Mouse (Mus musculus) cerebellum, adult 11 months (tissue): Measurements from ENCODE around the gene Mef2c.

Experiments used
- DNase-seq: peaks from one replicate; pipeline ENCODE4 v3.0.0; 2022

Gene Mef2c

GRCm38 (mm10) chr13:83503919-83504318, at the start of gene Mef2c:
TSS of gene Mef2c (plus strand) at chr13:83504034.
- no peak for DNase-seq

DNA sequence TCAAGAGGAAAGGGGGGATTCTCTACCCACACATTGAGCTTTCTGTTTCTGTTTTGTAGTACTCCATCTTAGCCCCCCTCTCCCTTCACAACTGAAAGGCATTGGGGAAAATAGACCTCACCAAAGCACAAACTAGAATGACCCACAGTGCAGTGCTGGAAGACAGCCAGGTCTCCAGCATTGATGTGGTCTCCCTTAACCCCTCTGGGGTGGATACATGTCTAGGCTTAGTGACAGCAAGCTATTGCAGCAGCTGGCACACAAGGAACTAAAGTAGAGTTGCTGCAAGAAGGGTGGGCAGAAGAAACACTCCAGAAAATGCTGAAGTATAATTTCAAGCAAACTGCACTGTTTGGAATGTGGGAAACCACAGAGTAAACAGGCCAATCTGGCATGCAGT, 45.1 kb upstream of the Mef2c start:
- no peak for DNase-seq

- no peak for DNase-seq
Measured at GRCm38 (mm10) chr13:83459600-83459999, 44.2 kb upstream of the Mef2c start.

DNA sequence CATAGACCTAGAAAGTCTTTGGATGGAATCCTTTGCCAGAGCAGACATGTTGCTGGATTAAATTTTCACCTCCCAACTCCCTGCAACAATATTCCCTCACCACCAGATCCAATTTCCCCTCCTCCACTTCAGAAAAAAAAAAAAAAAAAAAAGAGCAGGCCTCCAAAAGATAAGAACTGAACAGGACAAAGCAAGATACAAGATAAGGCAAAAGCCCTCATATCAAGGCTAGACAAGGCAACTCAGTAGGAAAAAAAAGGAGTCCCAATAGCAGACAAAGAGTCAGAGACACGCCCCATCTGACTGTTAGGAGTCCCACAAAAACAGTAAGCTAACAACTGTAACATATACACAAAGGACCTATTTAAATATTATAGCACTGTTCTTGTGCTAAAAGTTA, 43.2 kb upstream of the Mef2c start:
- DNase-seq = no peak

DNA sequence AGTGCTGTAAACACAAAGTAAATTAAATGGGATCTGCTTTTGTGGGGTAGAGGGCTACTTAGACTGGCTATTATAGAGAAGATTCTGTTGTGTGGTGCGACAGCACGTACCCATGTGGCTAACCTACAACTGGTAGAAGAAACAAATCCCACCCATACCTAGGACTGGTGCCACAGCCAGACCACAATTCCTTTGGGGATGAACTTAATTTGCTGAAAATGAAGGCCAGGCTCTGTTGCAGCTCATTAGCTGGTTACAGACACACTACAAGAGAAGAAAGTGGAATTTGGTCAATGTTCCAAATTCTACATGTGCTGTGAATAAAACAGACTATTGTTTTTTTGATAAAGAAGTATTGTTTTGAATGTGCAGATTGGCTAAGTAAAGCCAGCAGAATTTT, 42.3 kb upstream of the Mef2c start:
- DNase-seq = no peak

DNA sequence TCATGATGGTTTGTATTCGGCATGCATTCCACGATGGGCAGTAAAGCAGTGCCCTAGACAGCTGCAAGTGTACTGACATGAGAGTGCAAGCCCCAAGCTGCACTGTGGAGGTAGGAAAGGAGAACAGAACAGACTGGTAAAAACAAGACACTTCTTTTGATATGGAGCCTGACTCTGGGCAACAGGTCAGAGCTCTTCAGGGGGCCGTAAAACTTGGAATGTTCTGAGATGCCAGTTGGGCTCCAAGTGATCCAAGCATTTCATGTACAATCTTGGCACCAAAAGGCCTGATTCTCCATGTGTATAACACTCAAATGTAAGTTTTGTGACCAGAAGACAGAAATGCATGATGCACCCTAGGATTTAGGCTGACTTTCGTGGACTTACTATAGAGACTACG, 37.1 kb upstream of the Mef2c start:
- no peak for DNase-seq

DNA sequence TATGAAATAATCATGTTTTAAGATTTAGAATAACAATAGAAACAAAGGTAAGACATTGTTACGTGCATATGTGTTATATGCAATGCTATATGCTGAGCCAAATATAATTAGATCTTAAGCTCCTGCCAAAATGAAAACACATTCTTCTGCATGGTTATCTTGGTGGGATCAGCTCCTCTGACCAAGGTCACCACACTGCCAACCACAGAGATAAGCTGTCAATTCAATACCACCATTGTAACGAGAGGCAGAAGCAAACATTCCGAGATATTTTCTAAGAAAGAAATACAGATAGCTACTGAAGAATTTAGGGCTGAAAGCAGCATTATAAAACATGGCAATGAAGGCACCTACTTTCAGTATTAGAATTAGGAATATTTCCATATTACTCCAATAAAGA, 35.0 kb upstream of the Mef2c start:
- no peak for DNase-seq

- DNase-seq = no peak
Measured at GRCm38 (mm10) chr13:83473755-83474154, 30.1 kb upstream of the Mef2c start.

DNA sequence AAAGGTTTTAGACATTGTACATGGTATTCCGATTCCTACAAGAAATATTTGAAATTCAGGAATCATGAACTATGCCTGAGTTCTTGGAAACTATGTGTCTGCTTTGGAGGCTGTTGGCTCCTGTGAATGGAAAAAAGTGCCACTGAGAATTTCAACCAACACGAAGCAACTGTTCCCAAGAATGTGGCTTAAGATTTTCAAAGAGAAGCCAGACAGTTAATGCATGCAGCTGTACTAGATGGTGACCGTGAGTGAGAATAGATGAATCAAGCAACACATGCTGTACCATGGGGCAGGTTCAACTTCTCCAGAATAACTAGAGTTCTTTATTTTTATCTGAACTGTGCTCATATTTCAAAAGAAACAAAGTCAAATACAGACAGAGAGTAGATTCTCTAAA, 23.4 kb upstream of the Mef2c start:
- no peak for DNase-seq

- no peak for DNase-seq
Measured at GRCm38 (mm10) chr13:83481310-83481709, 22.5 kb upstream of the Mef2c start.

DNA sequence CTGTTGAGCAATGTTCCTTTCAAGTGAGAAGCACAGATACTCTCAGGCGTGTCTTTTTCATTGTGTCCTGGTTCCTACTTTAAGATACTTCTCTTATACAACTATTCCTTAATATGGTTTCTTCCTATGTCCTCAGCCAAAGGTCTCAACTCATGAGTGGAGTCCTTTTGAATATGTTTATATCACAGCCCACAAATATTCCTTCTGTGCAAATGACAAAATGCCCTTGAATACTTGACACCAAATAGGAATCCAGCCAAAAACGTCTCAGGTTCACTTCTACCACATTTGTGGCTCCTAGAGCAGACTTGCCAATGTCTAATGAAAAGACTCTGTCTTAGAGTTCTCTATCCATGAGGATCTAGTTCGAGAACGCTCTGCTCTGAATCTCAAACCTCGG, 21.7 kb upstream of the Mef2c start:
- no peak for DNase-seq

DNA sequence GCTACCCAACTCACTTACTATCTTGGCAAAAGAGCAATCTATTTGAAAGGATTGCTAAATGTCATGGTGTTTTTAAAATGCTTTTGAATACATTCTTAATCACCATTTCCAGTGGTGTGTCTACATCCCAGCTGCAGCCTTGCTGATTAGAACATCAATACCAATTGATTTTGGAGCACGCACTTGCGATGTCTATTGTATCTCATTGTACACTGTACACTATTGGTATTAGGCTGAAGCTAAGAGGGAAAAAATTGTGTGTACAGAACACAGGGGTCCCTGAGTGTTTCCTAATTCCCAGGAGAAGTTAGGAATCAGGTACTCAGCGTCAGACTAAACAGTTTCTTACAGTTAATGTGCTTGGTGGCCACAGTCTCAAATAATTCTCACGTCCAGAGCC, 19.6 kb upstream of the Mef2c start:
- DNase-seq = no peak

- DNase-seq = no peak
Measured at GRCm38 (mm10) chr13:83484721-83485369, 19.0 kb upstream of the Mef2c start.

- no peak for DNase-seq
Measured at GRCm38 (mm10) chr13:83492051-83492450, 11.8 kb upstream of the Mef2c start.

DNA sequence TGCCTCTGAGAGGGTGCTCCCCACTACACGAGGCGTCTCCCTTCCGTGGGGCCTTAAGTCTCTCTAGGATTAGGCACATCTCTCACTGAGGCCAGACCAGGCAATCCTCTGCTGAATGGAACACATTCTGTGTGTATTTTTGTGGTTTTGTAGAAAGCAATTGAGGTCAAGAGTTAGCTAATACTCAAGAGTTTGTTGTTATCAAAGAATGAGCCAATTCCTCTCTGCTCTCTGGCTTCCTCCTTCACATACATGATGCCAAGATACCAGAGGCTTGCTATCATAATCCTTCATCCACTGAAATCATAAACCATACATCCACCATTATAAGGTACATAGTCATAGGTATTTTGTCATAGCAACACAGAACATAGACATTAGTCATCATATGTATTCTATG, 6.1 kb upstream of the Mef2c start:
- DNase-seq = no peak

DNA sequence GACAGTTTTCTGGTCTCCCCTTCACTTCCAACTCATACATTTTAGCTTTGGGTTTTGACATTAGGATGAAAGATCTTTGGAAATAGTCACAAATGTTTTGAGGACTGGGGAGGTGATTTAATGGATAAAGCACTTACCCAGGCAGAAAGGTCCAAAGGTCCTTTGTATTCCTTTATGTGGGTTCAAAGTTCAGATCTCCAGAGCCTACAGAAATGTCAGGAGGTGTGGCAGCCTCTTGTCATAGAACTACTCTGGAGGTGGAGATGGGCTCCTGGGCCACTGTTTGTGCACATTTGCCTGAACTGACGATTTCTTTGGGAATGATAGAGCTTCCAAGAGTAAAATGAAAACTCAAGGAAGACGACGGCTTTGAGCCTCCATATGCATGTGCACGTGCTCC, 4.3 kb upstream of the Mef2c start:
- DNase-seq = no peak

DNA sequence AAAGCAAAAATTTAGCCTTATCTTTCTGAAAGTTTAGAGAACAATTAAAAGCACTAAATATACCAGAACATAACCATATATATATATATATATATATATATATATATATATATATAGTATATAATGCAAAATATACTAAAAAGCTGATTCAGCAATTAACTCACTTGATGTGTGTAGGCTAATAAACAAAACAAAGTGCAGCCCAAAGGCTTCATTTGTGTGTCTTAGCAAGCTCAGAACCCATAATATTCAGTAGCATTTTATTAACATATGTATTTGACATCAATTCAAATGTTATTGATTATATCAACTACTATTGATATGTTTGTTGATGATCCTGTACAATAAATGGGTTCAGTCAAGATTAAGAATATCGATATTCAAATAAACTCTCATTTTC, 3.9 kb downstream of the Mef2c start:
- DNase-seq = no peak

DNA sequence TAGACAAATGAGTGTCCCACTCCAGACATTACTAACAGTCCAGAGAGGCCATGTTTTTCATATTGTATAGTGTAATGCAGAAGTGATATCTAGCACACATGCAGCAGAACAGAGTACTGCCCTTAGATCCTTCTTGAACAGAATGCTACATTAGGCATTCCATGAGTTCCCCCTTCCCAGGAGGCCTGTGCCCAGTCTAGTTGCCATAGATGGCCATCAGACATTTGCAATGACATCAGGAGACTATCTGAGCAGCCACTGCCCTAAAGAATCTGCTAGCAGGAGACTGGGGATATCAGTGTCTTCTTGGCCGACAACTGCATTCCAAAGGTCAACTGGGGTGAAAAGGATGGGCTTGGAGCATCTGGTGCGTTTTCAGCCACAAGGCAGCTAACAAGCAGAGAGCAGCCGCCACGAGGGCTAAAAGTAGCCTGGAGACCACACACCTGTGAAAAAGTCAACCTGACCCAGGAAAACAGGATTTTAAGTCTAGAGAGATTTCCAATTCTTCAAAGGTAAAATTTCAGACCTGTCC, 11.2 kb downstream of the Mef2c start:
- no peak for DNase-seq

GRCm38 (mm10) chr13:83517660-83518609, 14.1 kb downstream of the Mef2c start:
- DNase-seq = peak; percentile 40

GRCm38 (mm10) chr13:83520807-83521206, 17.0 kb downstream of the Mef2c start:
- no peak for DNase-seq

DNA sequence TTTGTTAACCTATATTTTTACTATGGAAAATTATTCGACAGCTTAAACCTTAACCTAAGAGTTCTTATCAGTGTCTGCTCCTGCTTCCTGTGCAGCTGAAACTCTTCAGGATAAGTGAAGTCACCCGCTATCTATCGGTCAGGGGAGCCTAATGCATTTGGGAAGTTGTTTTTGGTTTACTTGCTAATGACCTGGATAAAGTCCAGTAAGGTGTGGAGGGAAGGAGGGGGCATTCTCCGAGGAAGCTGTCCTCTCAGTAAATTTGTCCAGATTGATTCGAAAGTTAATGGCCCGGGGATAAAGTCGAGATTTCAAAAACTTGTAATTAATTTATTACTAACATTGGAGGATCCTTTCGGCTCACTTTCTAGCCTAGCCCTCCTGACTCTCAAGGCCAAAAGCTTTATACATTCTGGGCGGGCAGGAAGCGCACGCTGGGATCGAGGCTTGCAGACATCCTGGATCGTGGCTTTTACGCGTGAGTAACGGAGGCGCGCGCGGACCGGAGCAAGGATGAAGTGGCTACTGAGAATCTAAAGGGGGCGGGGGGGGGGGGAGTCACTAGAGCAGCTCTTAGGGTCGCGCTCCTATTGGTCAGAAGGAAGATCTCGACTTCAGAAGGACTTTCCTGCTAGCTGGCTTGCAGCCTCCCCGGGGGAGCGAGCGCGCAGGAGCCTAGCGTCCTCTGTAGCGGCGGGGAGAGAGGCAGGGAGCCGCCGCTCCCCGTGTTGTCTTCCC, 19.6 kb downstream of the Mef2c start:
- peak; percentile 48 for DNase-seq

GRCm38 (mm10) chr13:83524159-83524901, 20.5 kb downstream of the Mef2c start:
- peak; percentile 61 for DNase-seq
